Mouse (Mus musculus) skeletal muscle tissue, adult 2 months (tissue): ENCODE measurements around the gene Nampt.

Experiments
- DNase-seq: peaks from one replicate; pipeline ENCODE4 v3.0.0-alpha.2; 2012; ENCODE audit warnings: low read depth, low spot score

The Nampt gene

GRCm38 (mm10) chr12:32897199-32898120 is 78.1 kb downstream of the Nampt start:
- DNase-seq: peak; percentile 89

- no peak for DNase-seq
Measured at GRCm38 (mm10) chr12:32901005-32901404, 81.7 kb downstream of the Nampt start.
